Mouse (Mus musculus): Measurements from ENCODE around the gene Synpo2.

GRCm38 (mm10) chr3:123235495-123235894 lies 454 bp downstream of the Synpo2 start:
- TF ChIP-seq CTCF (IDR thresholded peaks at IDR 0.05; ENCODE audit: low read depth) (no peak), EP300 (IDR thresholded peaks at IDR 0.05; ENCODE audit: low read depth) (no peak)

Data from heart, postnatal 0 days (tissue).